Comparison of ENCODE assay signal across 16 mouse cellular contexts in genomic region chr3:29993346-29993745, GRCm38 (mm10).
"Had no signal": no experiment of that assay in that cellular context is flagged by ENCODE, and none has a peak within 500 bp of the region (broad histone marks: within the 10 kb centered on the region; RNA-seq: fewer than 3 reads in every experiment).

No protein-coding gene starts in this region.

- H3K4me2 ChIP-seq: limb, embryonic 13.5 days; liver, embryonic 13.5 days; lung, embryonic 14.5 days; midbrain, embryonic 11.5 days had no signal

- H3K36me3 ChIP-seq: liver, embryonic 13.5 days had no signal

- H3K9ac ChIP-seq: limb, embryonic 13.5 days; liver, embryonic 13.5 days; lung, embryonic 14.5 days had no signal

- ATAC-seq: intestine, postnatal 0 days had no signal

- H3K4me3 ChIP-seq: layer of hippocampus, adult 2 months; limb, embryonic 10.5 days; limb, embryonic 13.5 days; liver, embryonic 13.5 days had no signal

- H3K4me1 ChIP-seq: limb, embryonic 10.5 days; limb, embryonic 13.5 days; liver, embryonic 13.5 days had no signal

- H3K9me3 ChIP-seq: limb, embryonic 10.5 days; limb, embryonic 13.5 days; liver, embryonic 13.5 days had no signal

- DNase-seq: layer of hippocampus, adult 9-11 months; liver, embryonic 13.5 days; lung, embryonic 14.5 days; lung, postnatal 10 days; lung, postnatal 36 days; midbrain, embryonic 14.5 days; right cerebral cortex, postnatal 14 days; spleen, adult 18-20 months; thymus, adult 2 months; thymus, postnatal 14 days; thymus, postnatal 4 days had no signal

- H3K27ac ChIP-seq: layer of hippocampus, adult 2 months; limb, embryonic 10.5 days; limb, embryonic 13.5 days; liver, embryonic 13.5 days had no signal

- H3K27me3 ChIP-seq: limb, embryonic 13.5 days; liver, embryonic 13.5 days had no signal
